Mouse (Mus musculus): ENCODE measurements around the gene Phf2. TPM values are rescaled to one million over a fixed set of nuclear protein-coding genes. Genes with fewer than 3 reads are reported as not detected.

Phf2 gene
- polyA plus RNA-seq, 1 experiment from 2014 or later, result 2.7 TPM

- peak overlapping the region; percentile 30 for H3K27ac ChIP-seq (replicated peaks)
- DNase-seq (ENCODE audit: low spot score), result no peak
- H3K4me1 ChIP-seq (replicated peaks; ENCODE audit: control insufficient read depth, insufficient read depth), result no peaks in the 10 kb centered on the region
- no peak overlapping the region for H3K4me3 ChIP-seq (ENCODE audit: low read depth, low read length)
- no peaks in the 10 kb centered on the region for H3K27me3 ChIP-seq (ENCODE audit: control insufficient read depth, insufficient read depth, low read length)
- H3K9ac ChIP-seq (ENCODE audit: low read length), result no peak overlapping the region
- 33% methylated on average over 13 of the region's 14 CpGs for WGBS
- no peak overlapping the region for H3K4me2 ChIP-seq (replicated peaks; ENCODE audit: low read depth)
- TF ChIP-seq CTCF (IDR thresholded peaks at IDR 0.05; ENCODE audit: low read depth) (peak; percentile 38; the same call in 1 of the 2 replicates), EP300 (optimal IDR thresholded peaks at IDR 0.05) (no peak)
- H3K36me3 ChIP-seq (ENCODE audit: control insufficient read depth, insufficient read depth, low read length), result 0 out of 2 replicates have a peak, but pooled peaks cover 4% of the 10 kb centered on the region
- peak; percentile 64; the same call in 1 of the 2 replicates for ATAC-seq (ENCODE audit: low FRiP score, low TSS enrichment)
- no peaks in the 10 kb centered on the region for H3K9me3 ChIP-seq (ENCODE audit: control insufficient read depth, low read length)
These were observed 72.6 kb downstream of the Phf2 start for GRCm38 (mm10) chr13:48798256-48798771.

- no peak overlapping the region for H3K4me2 ChIP-seq (replicated peaks; ENCODE audit: low read depth)
- DNase-seq (ENCODE audit: low spot score) (no peak), ATAC-seq (ENCODE audit: low FRiP score, low TSS enrichment) (no peak; the same call in 1 of the 2 replicates)
- H3K36me3 ChIP-seq (ENCODE audit: control insufficient read depth, insufficient read depth, low read length), result no peaks in the 10 kb centered on the region
- 49% methylated on average over 11 of the region's 11 CpGs for WGBS
- no peaks in the 10 kb centered on the region for H3K27me3 ChIP-seq (ENCODE audit: control insufficient read depth, insufficient read depth, low read length)
- no peak overlapping the region for H3K9ac ChIP-seq (ENCODE audit: low read length)
- H3K4me3 ChIP-seq (ENCODE audit: low read depth, low read length), result no peak overlapping the region
- no peak overlapping the region for H3K27ac ChIP-seq (replicated peaks)
- H3K9me3 ChIP-seq (ENCODE audit: control insufficient read depth, low read length), result no peaks in the 10 kb centered on the region
- H3K4me1 ChIP-seq (replicated peaks; ENCODE audit: control insufficient read depth, insufficient read depth), result no peaks in the 10 kb centered on the region
- TF ChIP-seq CTCF (IDR thresholded peaks at IDR 0.05; ENCODE audit: low read depth), result no peak
- TF ChIP-seq EP300 (optimal IDR thresholded peaks at IDR 0.05), result no peak
These were observed 74.0 kb downstream of the Phf2 start for GRCm38 (mm10) chr13:48796906-48797305.

DNA sequence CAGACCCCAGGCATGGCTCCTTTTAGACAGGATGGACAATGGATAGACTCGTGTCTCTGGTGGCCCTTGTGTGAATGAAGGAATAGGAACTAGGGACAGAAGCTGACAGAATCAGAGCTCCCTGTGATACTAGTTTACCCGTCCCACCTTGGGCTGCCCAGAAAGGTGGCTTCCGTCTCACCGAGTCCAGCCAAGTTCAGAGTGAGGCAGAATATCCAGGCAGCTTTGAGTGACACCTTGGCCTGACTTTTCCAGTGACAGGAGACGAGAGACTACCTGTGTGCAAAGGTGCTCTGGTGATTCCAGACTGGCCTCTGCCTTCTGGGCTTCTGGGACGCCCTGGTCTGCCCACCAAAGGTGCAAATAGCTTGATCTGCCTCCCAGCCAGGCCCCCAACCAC, 75.2 kb downstream of the Phf2 start:
- DNase-seq (ENCODE audit: low spot score), result no peak
- no peak for ATAC-seq (ENCODE audit: low FRiP score, low TSS enrichment)
- Histone ChIP-seq H3K27ac (replicated peaks) (no peak overlapping the region), H3K4me1 (replicated peaks; ENCODE audit: control insufficient read depth, insufficient read depth) (no peaks in the 10 kb centered on the region), H3K9me3 (ENCODE audit: control insufficient read depth, low read length) (no peaks in the 10 kb centered on the region), H3K4me3 (ENCODE audit: low read depth, low read length) (no peak overlapping the region), H3K9ac (ENCODE audit: low read length) (no peak overlapping the region), H3K27me3 (ENCODE audit: control insufficient read depth, insufficient read depth, low read length) (no peaks in the 10 kb centered on the region), H3K4me2 (replicated peaks; ENCODE audit: low read depth) (no peak overlapping the region), H3K36me3 (ENCODE audit: control insufficient read depth, insufficient read depth, low read length) (no peaks in the 10 kb centered on the region)
- WGBS, result 85% methylated on average over 6 of the region's 6 CpGs
- TF ChIP-seq EP300 (optimal IDR thresholded peaks at IDR 0.05) (no peak), CTCF (IDR thresholded peaks at IDR 0.05; ENCODE audit: low read depth) (no peak)

GRCm38 (mm10) chr13:48784594-48785298, 86.2 kb downstream of the Phf2 start:
- 77% methylated on average over 8 of the region's 8 CpGs for WGBS
- H3K9me3 ChIP-seq (ENCODE audit: control insufficient read depth, low read length), result no peaks in the 10 kb centered on the region
- no peak for DNase-seq (ENCODE audit: low spot score)
- no peak overlapping the region for H3K27ac ChIP-seq (replicated peaks)
- no peak for ATAC-seq (ENCODE audit: low FRiP score, low TSS enrichment)
- H3K9ac ChIP-seq (ENCODE audit: low read length), result no peak overlapping the region
- H3K4me1 ChIP-seq (replicated peaks; ENCODE audit: control insufficient read depth, insufficient read depth), result peaks cover 15% of the 10 kb centered on the region; the same call in 1 of the 2 replicates
- no peak overlapping the region for H3K4me3 ChIP-seq (ENCODE audit: low read depth, low read length)
- no peaks in the 10 kb centered on the region for H3K36me3 ChIP-seq (ENCODE audit: control insufficient read depth, insufficient read depth, low read length)
- no peak overlapping the region for H3K4me2 ChIP-seq (replicated peaks; ENCODE audit: low read depth)
- H3K27me3 ChIP-seq (ENCODE audit: control insufficient read depth, insufficient read depth, low read length), result no peaks in the 10 kb centered on the region
- no peak for TF ChIP-seq EP300 (optimal IDR thresholded peaks at IDR 0.05)
- no peak for TF ChIP-seq CTCF (IDR thresholded peaks at IDR 0.05; ENCODE audit: low read depth)

DNA sequence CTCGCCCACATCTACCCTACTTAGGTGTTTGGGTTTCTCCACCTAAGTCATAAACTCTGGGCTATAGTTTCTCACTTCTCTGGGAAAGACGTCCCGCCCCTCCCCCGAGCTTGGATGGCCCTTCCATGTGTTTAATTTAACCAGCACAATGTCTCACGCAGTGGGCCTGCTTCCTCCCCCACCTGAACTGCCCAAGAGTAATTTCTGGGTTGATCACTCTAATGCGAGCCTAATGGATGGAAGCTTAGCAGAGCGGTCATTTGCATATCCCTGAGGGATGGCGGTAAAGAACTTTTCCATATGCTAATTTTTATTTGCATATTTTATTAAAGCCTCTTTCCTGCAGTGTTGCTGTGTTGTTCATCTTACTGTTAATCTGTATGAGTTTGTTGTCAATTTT, 86.8 kb downstream of the Phf2 start:
- 63% methylated on average over 8 of the region's 8 CpGs for WGBS
- Histone ChIP-seq H3K4me1 (replicated peaks; ENCODE audit: control insufficient read depth, insufficient read depth) (peaks cover 15% of the 10 kb centered on the region; the same call in 1 of the 2 replicates), H3K9me3 (ENCODE audit: control insufficient read depth, low read length) (no peaks in the 10 kb centered on the region), H3K9ac (ENCODE audit: low read length) (no peak overlapping the region), H3K4me2 (replicated peaks; ENCODE audit: low read depth) (no peak overlapping the region), H3K36me3 (ENCODE audit: control insufficient read depth, insufficient read depth, low read length) (no peaks in the 10 kb centered on the region), H3K27me3 (ENCODE audit: control insufficient read depth, insufficient read depth, low read length) (no peaks in the 10 kb centered on the region), H3K4me3 (ENCODE audit: low read depth, low read length) (no peak overlapping the region), H3K27ac (replicated peaks) (no peak overlapping the region)
- ATAC-seq (ENCODE audit: low FRiP score, low TSS enrichment), result no peak
- DNase-seq (ENCODE audit: low spot score), result no peak
- no peak for TF ChIP-seq CTCF (IDR thresholded peaks at IDR 0.05; ENCODE audit: low read depth)
- TF ChIP-seq EP300 (optimal IDR thresholded peaks at IDR 0.05), result no peak

All from stomach, postnatal 0 days (tissue).